Mouse (Mus musculus) MEL (cell line): ENCODE results near the gene Rbfox2. TPM values are rescaled to one million over a fixed set of nuclear protein-coding genes. Genes with fewer than 3 reads are reported as not detected.

Experiments
- DNase-seq: peaks from one replicate; pipeline ENCODE4 v3.0.0; 2011; ENCODE audit warnings: low read depth, low spot score
- H3K27ac ChIP-seq: 2 replicates; pipeline ENCODE4 v1.5.1; 2012; ENCODE audit warnings: low read depth, mild to moderate bottlenecking, control low read depth, low read length, moderate library complexity; ENCODE audit not compliant: control insufficient read depth
- H3K27me3 ChIP-seq, 2 experiments: fragments of 150-350 bp in 1 of 2; sonication (generic) in 1 of 2; 2 replicates each; pipeline ENCODE4 v1.6.1; 2012; ENCODE audit warnings: low read length in 2 of 2, mild to moderate bottlenecking in 2 of 2, improper control_type of control experiment in 1 of 2, moderate library complexity in 1 of 2; ENCODE audit not compliant: insufficient read depth in 2 of 2, control insufficient read depth in 1 of 2
- H3K36me3 ChIP-seq, 2 experiments: 2 replicates each; pipeline ENCODE4 v1.6.1; 2012 to 2014; ENCODE audit warnings: low read length in 2 of 2, improper control_type of control experiment in 1 of 2, inconsistent platforms in 1 of 2, mild to moderate bottlenecking in 1 of 2; ENCODE audit not compliant: insufficient read depth in 2 of 2, control insufficient read depth in 1 of 2
- H3K4me1 ChIP-seq, 2 experiments: fragments of 150-350 bp in 1 of 2; sonication (generic) in 1 of 2; 2 replicates each; pipeline ENCODE4 v1.6.1; 2012; ENCODE audit warnings: low read length in 2 of 2, improper control_type of control experiment in 1 of 2, mild to moderate bottlenecking in 1 of 2; ENCODE audit not compliant: insufficient read depth in 2 of 2, control insufficient read depth in 1 of 2
- H3K4me3 ChIP-seq, 2 experiments: fragments of 150-350 bp in 1 of 2; sonication (generic) in 1 of 2; 2 replicates each; pipeline ENCODE4 v1.5.1; 2012; ENCODE audit warnings: low read depth in 2 of 2, low read length in 2 of 2, mild to moderate bottlenecking in 2 of 2, moderate library complexity in 2 of 2, control low read depth in 1 of 2, improper control_type of control experiment in 1 of 2; ENCODE audit not compliant: control insufficient read depth in 1 of 2, insufficient read depth in 1 of 2
- H3K79me2 ChIP-seq: 2 replicates; pipeline ENCODE4 v1.6.1; 2012; ENCODE audit warnings: mild to moderate bottlenecking, low read length, moderate library complexity; ENCODE audit not compliant: control insufficient read depth, poor library complexity, insufficient read depth
- H3K9ac ChIP-seq: 2 replicates; pipeline ENCODE4 v1.6.1; 2012; ENCODE audit warnings: low read depth, mild to moderate bottlenecking, control low read depth, low read length, moderate library complexity; ENCODE audit not compliant: control insufficient read depth, poor library complexity, severe bottlenecking
- H3K9me3 ChIP-seq: fragments of 150-350 bp; sonication (generic); replicated peaks from 2 replicates; pipeline ENCODE4 v1.6.1; 2012; ENCODE audit warnings: mild to moderate bottlenecking, low read length, improper control_type of control experiment, moderate library complexity; ENCODE audit not compliant: insufficient read depth
- CHD2 ChIP-seq: IDR thresholded peaks from 2 replicates; pipeline ENCODE4 v1.6.1; 2011; ENCODE audit warnings: low read length, improper control_type of control experiment
- CTCF ChIP-seq, 3 experiments: IDR thresholded peaks in 2 of 3; conservative IDR thresholded peaks in 1 of 3; 2 replicates each; pipeline ENCODE4 v1.5.1; 2011 to 2012; ENCODE audit warnings: low read length in 3 of 3, low read depth in 2 of 3, mild to moderate bottlenecking in 2 of 3, improper control_type of control experiment in 1 of 3, inconsistent platforms in 1 of 3, mixed read lengths in 1 of 3, moderate library complexity in 1 of 3; ENCODE audit not compliant: control insufficient read depth in 1 of 3, insufficient read depth in 1 of 3, poor library complexity in 1 of 3, severe bottlenecking in 1 of 3
- ELF1 ChIP-seq: IDR thresholded peaks from 2 replicates; pipeline ENCODE4 v1.6.1; 2014; ENCODE audit warnings: low read depth, mild to moderate bottlenecking, inconsistent platforms, low read length, improper control_type of control experiment, moderate library complexity
- MAFK ChIP-seq: IDR thresholded peaks from 2 replicates; pipeline ENCODE4 v1.6.1; 2011; ENCODE audit warnings: low read depth, mild to moderate bottlenecking, low read length, improper control_type of control experiment, borderline replicate concordance
- MAX ChIP-seq: IDR thresholded peaks from 2 replicates; pipeline ENCODE4 v1.6.1; 2011; ENCODE audit warnings: low read length, improper control_type of control experiment
- MAZ ChIP-seq: IDR thresholded peaks from 2 replicates; pipeline ENCODE4 v1.6.1; 2012; ENCODE audit warnings: low read depth, mild to moderate bottlenecking, inconsistent platforms, low read length, improper control_type of control experiment
- MEF2A ChIP-seq: IDR thresholded peaks from 2 replicates; pipeline ENCODE4 v1.6.1; 2014; ENCODE audit warnings: low read depth, mild to moderate bottlenecking, inconsistent platforms, low read length, improper control_type of control experiment; ENCODE audit not compliant: poor library complexity, insufficient replicate concordance, severe bottlenecking; ENCODE audit errors: extremely low read depth
- MYB ChIP-seq: IDR thresholded peaks from 2 replicates; pipeline ENCODE4 v1.6.1; 2011; ENCODE audit warnings: mild to moderate bottlenecking, low read depth, low read length, improper control_type of control experiment
- MYC ChIP-seq: IDR thresholded peaks from 2 replicates; pipeline ENCODE4 v1.6.1; 2011; ENCODE audit warnings: low read depth, mild to moderate bottlenecking, low read length, improper control_type of control experiment, moderate library complexity
- NRF1 ChIP-seq: IDR thresholded peaks from 2 replicates; pipeline ENCODE4 v1.6.1; 2014; ENCODE audit warnings: low read depth, mild to moderate bottlenecking, inconsistent platforms, low read length, improper control_type of control experiment, moderate library complexity; ENCODE audit not compliant: poor library complexity, insufficient read depth, severe bottlenecking
- POLR2AphosphoS5 ChIP-seq: IDR thresholded peaks from 2 replicates; pipeline ENCODE4 v1.6.1; 2012; ENCODE audit warnings: low read depth, borderline replicate concordance, mild to moderate bottlenecking, inconsistent platforms, low read length, moderate library complexity, mixed read lengths
- RAD21 ChIP-seq: IDR thresholded peaks from 2 replicates; pipeline ENCODE4 v1.6.1; 2011; ENCODE audit warnings: mild to moderate bottlenecking, low read depth, low read length, improper control_type of control experiment
- RCOR1 ChIP-seq: IDR thresholded peaks from 2 replicates; pipeline ENCODE4 v1.6.1; 2012; ENCODE audit warnings: low read depth, mild to moderate bottlenecking, inconsistent platforms, low read length, improper control_type of control experiment
- SMC3 ChIP-seq: IDR thresholded peaks from 2 replicates; pipeline ENCODE4 v1.6.1; 2011; ENCODE audit warnings: low read depth, low read length, improper control_type of control experiment
- UBTF ChIP-seq: IDR thresholded peaks from 2 replicates; pipeline ENCODE4 v1.6.1; 2012; ENCODE audit warnings: low read depth, mild to moderate bottlenecking, inconsistent platforms, low read length, improper control_type of control experiment, moderate library complexity, borderline replicate concordance; ENCODE audit not compliant: insufficient read depth
- USF1 ChIP-seq: IDR thresholded peaks from 2 replicates; pipeline ENCODE4 v1.6.1; 2014; ENCODE audit warnings: low read depth, mild to moderate bottlenecking, inconsistent platforms, low read length, improper control_type of control experiment, moderate library complexity
- ZKSCAN1 ChIP-seq: IDR thresholded peaks from 2 replicates; pipeline ENCODE4 v1.6.1; 2012; ENCODE audit warnings: low read depth, mild to moderate bottlenecking, inconsistent platforms, low read length, improper control_type of control experiment, moderate library complexity
- ZNF384 ChIP-seq: IDR thresholded peaks from 2 replicates; pipeline ENCODE4 v1.6.1; 2012; ENCODE audit warnings: low read depth, mild to moderate bottlenecking, inconsistent platforms, low read length, improper control_type of control experiment
- polyA plus RNA-seq, 2 experiments: library from polyadenylated mRNA; stranded (reverse) in 1 of 2; unstranded in 1 of 2; fragments of >175 nt in 1 of 2; fragments of >200 nt in 1 of 2; gene quantifications; 2 replicates each; pipeline versions ENCODE4 v1.2.1 to v1.2.4; 2012; ENCODE audit warnings: low replicate concordance in 2 of 2, low read depth in 1 of 2; ENCODE audit not compliant: insufficient read length in 2 of 2, insufficient read depth in 1 of 2, missing spikeins in 1 of 2
- total RNA-seq: library from RNA; depleted of rRNA; stranded (reverse); fragments of 300-350 nt; gene quantifications from 2 replicates; pipeline ENCODE4 v1.2.3, GENCODE M21; 2012

The Rbfox2 gene
- total and polyA plus RNA-seq, 3 experiments: 3.4 to 6.0 TPM; not detected in 1

DNA sequence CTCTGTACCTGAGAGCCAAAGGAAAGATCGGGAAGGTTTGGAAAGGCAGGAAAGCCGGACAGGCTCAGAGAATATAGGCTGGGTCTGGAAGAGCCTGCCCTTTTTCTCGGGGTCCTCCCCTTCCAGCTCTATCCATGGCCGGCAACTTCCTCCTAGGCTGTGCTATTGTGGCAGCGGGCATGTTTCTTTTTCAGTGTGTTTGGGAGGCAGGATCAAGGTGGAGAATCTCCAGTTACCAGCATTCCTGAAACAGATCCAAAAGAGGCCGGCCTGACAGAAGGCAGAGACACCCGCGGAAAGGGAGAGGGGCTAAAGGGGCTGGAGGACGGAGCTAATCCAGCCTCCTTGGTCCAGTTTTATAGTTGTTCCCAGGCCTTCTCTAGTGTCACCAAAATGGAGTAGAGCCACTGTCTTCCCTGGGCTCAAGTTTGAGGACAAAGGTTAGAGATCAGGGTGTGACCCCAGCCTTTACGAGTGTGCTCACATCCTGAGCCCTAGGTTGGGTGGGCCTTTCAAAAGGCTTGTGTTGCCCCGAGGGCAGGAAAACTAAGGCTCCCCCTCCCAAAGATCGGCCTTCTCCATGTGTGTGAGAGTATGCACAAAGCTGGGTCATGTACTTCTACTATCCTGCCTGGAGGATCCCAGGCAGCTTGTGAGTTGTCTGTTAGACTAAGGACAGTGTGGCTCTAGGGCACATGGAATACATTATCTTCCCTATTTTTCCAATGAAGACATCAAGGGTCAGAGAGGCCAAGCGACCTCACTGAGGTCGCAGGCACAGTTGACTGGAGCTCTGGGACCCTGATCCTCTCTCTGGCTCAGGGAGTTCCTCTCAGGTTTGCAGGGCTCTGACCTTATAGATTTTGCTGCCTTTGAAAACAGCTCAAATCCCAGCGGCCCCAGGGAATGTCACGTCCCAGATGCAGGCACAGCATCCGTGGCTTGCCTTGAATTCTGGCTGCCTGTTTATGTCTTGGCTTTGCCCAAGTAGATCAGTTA is 37.6 kb upstream of the Rbfox2 start:
- H3K9ac ChIP-seq: no peak overlapping the region
- TF ChIP-seq USF1: no peak
- no peak for TF ChIP-seq UBTF
- no peak for TF ChIP-seq ZKSCAN1
- no peak for TF ChIP-seq CHD2
- no peak for TF ChIP-seq RCOR1
- no peak for TF ChIP-seq ELF1
- no peak for TF ChIP-seq RAD21
- no peak overlapping the region for H3K4me3 ChIP-seq
- no peaks in the 10 kb centered on the region for H3K36me3 ChIP-seq
- H3K27me3 ChIP-seq: peaks cover 0 to 2% of the 10 kb centered on the region in 2 experiments; a peak in 2 of 4 replicates
- H3K79me2 ChIP-seq: no peaks in the 10 kb centered on the region
- DNase-seq: no peak
- no peaks in the 10 kb centered on the region for H3K9me3 ChIP-seq
- H3K27ac ChIP-seq: no peak overlapping the region
- no peaks in the 10 kb centered on the region for H3K4me1 ChIP-seq

DNA sequence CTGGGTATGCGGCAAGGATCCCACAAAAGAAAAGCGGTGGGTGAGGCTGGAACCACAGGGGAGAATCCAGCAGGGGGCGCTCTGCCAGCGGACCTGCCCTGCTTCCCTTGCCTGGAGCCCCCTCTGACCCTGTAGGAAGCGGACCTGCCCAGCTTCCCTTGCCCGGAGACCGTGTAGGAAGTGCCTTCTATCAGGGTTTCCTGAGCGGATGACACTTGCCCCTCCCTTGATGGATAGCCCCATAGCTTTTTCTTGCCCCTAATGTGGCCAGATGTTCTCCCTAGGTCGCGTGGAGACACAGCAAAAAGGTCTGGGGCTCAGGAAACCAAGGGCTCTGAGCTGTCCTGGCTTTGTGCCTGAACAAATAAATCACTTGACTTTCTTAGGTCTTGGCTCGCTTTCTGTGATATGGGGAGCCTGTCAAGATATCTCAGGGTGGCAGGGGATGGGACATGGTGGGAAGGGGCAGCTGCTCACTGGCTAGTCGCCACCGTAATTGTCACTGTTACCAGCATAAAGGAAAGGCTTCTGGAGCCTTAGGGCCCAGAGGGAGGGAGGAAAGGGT is 36.8 kb upstream of the Rbfox2 start:
- no peaks in the 10 kb centered on the region for H3K9me3 ChIP-seq
- H3K4me1 ChIP-seq: no peaks in the 10 kb centered on the region
- H3K27ac ChIP-seq: no peak overlapping the region
- no peaks in the 10 kb centered on the region for H3K36me3 ChIP-seq
- H3K27me3 ChIP-seq: no peaks in the 10 kb centered on the region; a peak in 2 of 4 replicates
- peak; percentile 52 for DNase-seq
- no peaks in the 10 kb centered on the region for H3K79me2 ChIP-seq
- no peak overlapping the region for H3K4me3 ChIP-seq
- no peak overlapping the region for H3K9ac ChIP-seq
- TF ChIP-seq POLR2AphosphoS5 (no peak), MAX (no peak), RCOR1 (no peak), MAZ (no peak), UBTF (no peak), ZNF384 (no peak), SMC3 (peak; percentile 48), MEF2A (no peak), MYB (no peak), ELF1 (no peak), CTCF (IDR thresholded peaks at IDR 0.05 in 2 of 3, conservative IDR thresholded peaks at IDR 0.05 in 1 of 3; ENCODE audit: control insufficient read depth in 1 of 3, insufficient read depth in 1 of 3, low read depth in 2 of 3, low read length in 3 of 3, poor library complexity in 1 of 3, severe bottlenecking in 1 of 3) (peak; percentile 64 to 81 (median 68)), NRF1 (no peak), MYC (no peak), MAFK (no peak)
